Mouse (Mus musculus) frontal cortex, postnatal 36 days (tissue): ENCODE measurements at regions not wholly inside any gene's neighbourhood (a gene's known extent, or its start where the extent isn't known, plus 50 kb on each side); places are given as distances from the start of the nearest gene placed in this dataset.
A peak's percentile ranks its signal among the peaks of the same experiment; 100 is the strongest.
"Not testable (repeated sequence)": the region's sequence is repeated elsewhere in the genome, so short reads cannot be mapped to it uniquely, and the experiment has no call there.

Source experiments
- DNase-seq, 2 experiments: peaks; one replicate each; pipeline ENCODE4 v3.0.0; 2022; ENCODE audit warnings: low spot score in 2 of 2

- no peak for DNase-seq
Observed at GRCm38 (mm10) chr7:118320307-118320706, 76.8 kb upstream of the Smg1 start.

GRCm38 (mm10) chr7:118318432-118319135, 75.1 kb upstream of the Smg1 start:
- no peak for DNase-seq

- not testable (repeated sequence) for DNase-seq
Observed at GRCm38 (mm10) chr7:118314886-118315285, 71.4 kb upstream of the Smg1 start.

- DNase-seq = peak in 1 of 2 experiments; percentile 42
Observed at GRCm38 (mm10) chr7:118314228-118314658, 70.8 kb upstream of the Smg1 start.

- peak in 1 of 2 experiments; percentile 42 for DNase-seq
Observed at GRCm38 (mm10) chr7:118313818-118314217, 70.3 kb upstream of the Smg1 start.

- DNase-seq = no peak
Observed at GRCm38 (mm10) chr7:118309733-118310132, 66.3 kb upstream of the Smg1 start.

- DNase-seq = no peak
Observed at GRCm38 (mm10) chr7:118308882-118309281, 65.4 kb upstream of the Smg1 start.

GRCm38 (mm10) chr7:118304812-118305211, 61.3 kb upstream of the Smg1 start:
- peak; percentile 76 to 78 for DNase-seq

GRCm38 (mm10) chr7:118304338-118304737, 60.9 kb upstream of the Smg1 start:
- no peak for DNase-seq

- no peak for DNase-seq
Observed at GRCm38 (mm10) chr7:118303921-118304320, 60.5 kb upstream of the Smg1 start.

- peak in 1 of 2 experiments; percentile 35 for DNase-seq
Observed at GRCm38 (mm10) chr7:118300678-118301342, 57.3 kb upstream of the Smg1 start.

- peak; percentile 81 to 82 for DNase-seq
Observed at GRCm38 (mm10) chr7:118297613-118298012, 54.1 kb upstream of the Smg1 start.

GRCm38 (mm10) chr7:118296856-118297518, 53.5 kb upstream of the Smg1 start:
- no peak for DNase-seq

GRCm38 (mm10) chr7:118295855-118296254, 52.4 kb upstream of the Smg1 start:
- no peak for DNase-seq

- no peak for DNase-seq
Observed at GRCm38 (mm10) chr7:118295275-118295674, 51.8 kb upstream of the Smg1 start.

- no peak for DNase-seq
Observed at GRCm38 (mm10) chr7:118294637-118295036, 51.2 kb upstream of the Smg1 start.
